8 mouse cellular contexts compared by ENCODE assay signal in genomic region chr10:59703060-59703760, GRCm38 (mm10). TPM values are rescaled to one million over a fixed set of nuclear protein-coding genes. Genes with fewer than 3 reads are reported as not detected.
DNase-seq lines count a peak whose midpoint lies in the region; ATAC-seq and TF ChIP-seq lines count a peak whose summit lies in the region.

No protein-coding gene starts in this region.

- peak overlapping the region; percentile 86 for H3K4me3 ChIP-seq in layer of hippocampus, adult 2 months
- H3K4me3 ChIP-seq in midbrain, postnatal 0 days (ENCODE audit: low read depth, low read length): peak overlapping the region; percentile 72

- ATAC-seq in common myeloid progenitor, adult 5-6 weeks (replicated peaks; ENCODE audit: low read depth, poor library complexity, severe bottlenecking): peak; percentile 3; the same call in 1 of the 2 replicates
- peak; percentile 6; the same call in 1 of the 2 replicates for ATAC-seq in midbrain, postnatal 0 days (ENCODE audit: low FRiP score)

- peak overlapping the region; percentile 71 for H3K4me2 ChIP-seq in midbrain, postnatal 0 days (ENCODE audit: low read depth, low read length, poor library complexity, severe bottlenecking)

- WGBS in midbrain, postnatal 0 days: 12% methylated on average over 15 of the region's 15 CpGs

- no peak for DNase-seq in layer of hippocampus, adult 2 months (ENCODE audit: low spot score in 2 of 2)
- DNase-seq in layer of hippocampus, postnatal 10 days (ENCODE audit: low spot score in 2 of 2): no peak
- peak; percentile 29 for DNase-seq in induced T-regulatory cell, adult 2 months (ENCODE audit: low read depth)
- no peak for DNase-seq in midbrain, postnatal 0 days (ENCODE audit: low spot score)
- DNase-seq in left cerebral cortex, adult 9 months (ENCODE audit: low spot score in 2 of 2): no peak
- DNase-seq in urinary bladder, postnatal 25 days (ENCODE audit: low spot score): no peak
- DNase-seq in thymus, postnatal 4 days: no peak

- TF ChIP-seq CTCF in layer of hippocampus, adult 2 months (conservative IDR thresholded peaks at IDR 0.05): no peak
- no peak for TF ChIP-seq CTCF in midbrain, postnatal 0 days (IDR thresholded peaks at IDR 0.05)

- peaks cover 3% of the 10 kb centered on the region; the same call in 1 of the 2 replicates for H3K4me1 ChIP-seq in midbrain, postnatal 0 days (ENCODE audit: insufficient read depth, low read length)

- H3K36me3 ChIP-seq in midbrain, postnatal 0 days (ENCODE audit: insufficient read depth, low read length): no peaks in the 10 kb centered on the region

- H3K9me3 ChIP-seq in midbrain, postnatal 0 days (ENCODE audit: low read length): no peaks in the 10 kb centered on the region

- H3K27me3 ChIP-seq in midbrain, postnatal 0 days (ENCODE audit: insufficient read depth, low read length): no peaks in the 10 kb centered on the region

- H3K27ac ChIP-seq in layer of hippocampus, adult 2 months: peak overlapping the region; percentile 86
- H3K27ac ChIP-seq in midbrain, postnatal 0 days (ENCODE audit: low read depth, low read length): no peak overlapping the region

- H3K9ac ChIP-seq in midbrain, postnatal 0 days (replicated peaks; ENCODE audit: low read length, poor library complexity, severe bottlenecking): peak overlapping the region; percentile 70

RNA-seq across cellular contexts. Expression of gene Micu1, which starts 0.9 kb away (rescaled TPM):
- 10 to 100 TPM; 97.4 to 98.9 TPM for total RNA-seq in layer of hippocampus, adult 2 months (2021)
- 10 to 100 TPM; 72.8 to 82.6 TPM for total RNA-seq in layer of hippocampus, postnatal 10 days (2021)
- total RNA-seq in common myeloid progenitor, adult 5-6 weeks (2017): 37.8 and 40.9 TPM in 2 replicates
- total RNA-seq in midbrain, postnatal 0 days (2014; rRNA removed): 69.7 and 70.9 TPM in 2 replicates
- polyA plus RNA-seq in midbrain, postnatal 0 days (2015; fragmentation: Nextera tagmentation; extraction: Ambion mirVana): 61.1 and 64.2 TPM in 2 replicates
